Mouse (Mus musculus): ENCODE data around the gene Glrb. TPM values are rescaled to one million over a fixed set of nuclear protein-coding genes. Genes with fewer than 3 reads are reported as not detected.

The Glrb gene
- polyA plus RNA-seq (2012; rRNA removed), result 0.05 and 0.07 TPM in 2 replicates
- 0.11 and 0.18 TPM in 2 replicates for polyA plus RNA-seq (2014; fragmentation: Nextera tagmentation; extraction: Ambion mirVana)

DNA sequence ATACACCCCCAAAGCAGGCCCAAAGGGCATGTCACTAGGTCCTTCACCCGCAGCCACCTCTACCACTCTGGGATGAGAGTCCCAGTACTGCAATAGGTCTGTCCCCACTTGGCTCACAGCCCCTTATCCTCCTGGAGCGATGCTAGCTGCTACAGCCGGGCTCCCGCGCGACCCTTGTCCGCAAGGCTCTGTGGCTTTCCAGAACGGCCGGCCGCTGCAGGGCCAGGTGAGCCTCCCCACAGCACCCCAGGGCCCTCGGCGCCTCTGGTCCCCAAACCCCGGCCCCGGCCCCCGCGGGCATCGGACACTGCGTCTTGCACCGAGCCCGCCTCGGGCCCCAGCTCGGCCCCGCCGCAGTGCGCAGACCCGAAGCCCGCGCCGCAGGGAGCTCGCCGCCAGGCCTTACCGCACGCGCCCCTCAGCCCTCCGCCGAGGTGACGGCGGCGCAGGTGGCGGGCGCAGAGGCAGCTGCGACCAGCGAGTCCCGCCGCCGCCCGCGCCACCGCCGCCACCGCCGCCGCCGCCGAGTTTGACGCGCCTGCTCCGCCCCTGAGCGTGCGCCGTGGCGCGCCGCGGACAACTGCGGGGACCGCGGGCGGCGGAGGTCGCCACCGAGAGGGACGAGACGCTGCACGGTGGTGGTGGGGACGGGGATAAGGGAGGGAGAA, at the start of gene Glrb:
Glrb (minus strand) TSS at position 550 of the 668 bp plus-strand sequence.
- Histone ChIP-seq H3K4me1 (replicated peaks; ENCODE audit: control insufficient read depth in 2 of 2, insufficient read depth in 2 of 2, low read length in 1 of 2) (no peaks in the 10 kb centered on the region), H3K9me3 (ENCODE audit: control insufficient read depth, low read length) (no peaks in the 10 kb centered on the region), H3K27me3 (ENCODE audit: control insufficient read depth, insufficient read depth, low read length) (peaks cover 17% of the 10 kb centered on the region), H3K4me3 (ENCODE audit: insufficient read depth in 1 of 2, low read depth in 2 of 2, low read length in 2 of 2) (peak within 1 kb of the TSS; percentile 37 to 45), H3K36me3 (replicated peaks; ENCODE audit: control insufficient read depth, insufficient read depth, low read depth) (no peaks in the 10 kb centered on the region), H3K4me2 (ENCODE audit: low read depth) (peak within 1 kb of the TSS; percentile 54), H3K9ac (replicated peaks) (no peak within 1 kb of the TSS), H3K27ac (no peak within 1 kb of the TSS)
- ATAC-seq (ENCODE audit: insufficient read depth) (no peak), DNase-seq (ENCODE audit: low read depth in 3 of 3, low spot score in 3 of 3) (no peak)
- no peak for TF ChIP-seq CTCF (IDR thresholded peaks at IDR 0.05; ENCODE audit: low read depth)
- TF ChIP-seq EP300 (IDR thresholded peaks at IDR 0.05; ENCODE audit: low read depth), result no peak
- 2% methylated on average over 72 of the region's 76 CpGs for WGBS (ENCODE audit: insufficient replicate concordance)

DNA sequence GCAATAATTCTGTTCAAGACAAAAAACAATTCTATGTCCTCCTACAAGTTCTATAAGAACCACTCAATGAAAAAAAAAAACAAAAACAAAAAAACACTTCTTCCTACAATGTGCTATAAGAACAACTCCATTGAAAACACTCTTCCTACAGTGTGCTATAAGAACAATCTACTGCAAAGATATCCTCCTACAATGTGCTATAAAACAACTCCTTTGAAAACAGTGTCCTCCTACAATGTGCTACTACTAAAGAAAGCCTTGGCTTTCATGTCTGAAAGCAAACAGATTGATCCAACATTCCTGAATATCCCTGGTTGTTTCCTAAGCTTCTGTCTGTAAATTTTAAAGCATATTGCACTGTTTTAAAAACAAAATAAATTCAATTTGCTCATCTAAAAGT, 46.5 kb upstream of the Glrb start:
- Histone ChIP-seq H3K9me3 (ENCODE audit: control insufficient read depth, low read length) (no peaks in the 10 kb centered on the region), H3K27ac (no peak overlapping the region), H3K36me3 (replicated peaks; ENCODE audit: control insufficient read depth, insufficient read depth, low read depth) (no peaks in the 10 kb centered on the region), H3K9ac (replicated peaks) (no peak overlapping the region), H3K4me2 (ENCODE audit: low read depth) (no peak overlapping the region), H3K4me3 (ENCODE audit: insufficient read depth in 1 of 2, low read depth in 2 of 2, low read length in 2 of 2) (no peak overlapping the region), H3K27me3 (ENCODE audit: control insufficient read depth, insufficient read depth, low read length) (no peaks in the 10 kb centered on the region), H3K4me1 (replicated peaks; ENCODE audit: control insufficient read depth in 2 of 2, insufficient read depth in 2 of 2, low read length in 1 of 2) (no peaks in the 10 kb centered on the region)
- TF ChIP-seq CTCF (IDR thresholded peaks at IDR 0.05; ENCODE audit: low read depth) (no peak), EP300 (IDR thresholded peaks at IDR 0.05; ENCODE audit: low read depth) (no peak)
- no peak for DNase-seq (ENCODE audit: low read depth in 3 of 3, low spot score in 3 of 3)
- ATAC-seq (ENCODE audit: insufficient read depth), result no peak

DNA sequence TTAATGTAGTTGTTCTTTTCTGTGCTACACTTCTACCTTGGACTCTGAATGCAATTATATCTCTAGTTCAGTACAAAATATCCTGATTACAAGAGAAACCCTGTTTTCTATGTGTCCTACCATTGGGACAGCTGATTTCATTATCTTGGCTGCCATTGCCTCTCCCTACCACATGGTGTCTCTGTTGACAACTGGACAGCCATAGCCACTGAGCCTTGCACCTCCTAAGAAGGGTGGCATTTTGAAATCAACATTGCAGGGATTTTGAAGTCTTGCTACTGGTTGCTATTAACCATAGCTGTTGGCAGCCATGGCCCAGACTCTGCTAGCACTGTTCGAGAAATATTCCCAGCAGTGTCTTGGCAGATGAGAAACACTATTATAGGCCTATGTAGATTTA, 45.1 kb upstream of the Glrb start:
- 14% methylated on average over 1 of the region's 1 CpGs for WGBS (ENCODE audit: insufficient replicate concordance)
- Histone ChIP-seq H3K9ac (replicated peaks) (no peak overlapping the region), H3K36me3 (replicated peaks; ENCODE audit: control insufficient read depth, insufficient read depth, low read depth) (no peaks in the 10 kb centered on the region), H3K4me2 (ENCODE audit: low read depth) (no peak overlapping the region), H3K4me1 (replicated peaks; ENCODE audit: control insufficient read depth in 2 of 2, insufficient read depth in 2 of 2, low read length in 1 of 2) (no peaks in the 10 kb centered on the region), H3K9me3 (ENCODE audit: control insufficient read depth, low read length) (no peaks in the 10 kb centered on the region), H3K27me3 (ENCODE audit: control insufficient read depth, insufficient read depth, low read length) (no peaks in the 10 kb centered on the region), H3K27ac (no peak overlapping the region), H3K4me3 (ENCODE audit: insufficient read depth in 1 of 2, low read depth in 2 of 2, low read length in 2 of 2) (no peak overlapping the region)
- ATAC-seq (ENCODE audit: insufficient read depth) (no peak), DNase-seq (ENCODE audit: low read depth in 3 of 3, low spot score in 3 of 3) (no peak)
- TF ChIP-seq CTCF (IDR thresholded peaks at IDR 0.05; ENCODE audit: low read depth) (peak; percentile 58), EP300 (IDR thresholded peaks at IDR 0.05; ENCODE audit: low read depth) (no peak)

DNA sequence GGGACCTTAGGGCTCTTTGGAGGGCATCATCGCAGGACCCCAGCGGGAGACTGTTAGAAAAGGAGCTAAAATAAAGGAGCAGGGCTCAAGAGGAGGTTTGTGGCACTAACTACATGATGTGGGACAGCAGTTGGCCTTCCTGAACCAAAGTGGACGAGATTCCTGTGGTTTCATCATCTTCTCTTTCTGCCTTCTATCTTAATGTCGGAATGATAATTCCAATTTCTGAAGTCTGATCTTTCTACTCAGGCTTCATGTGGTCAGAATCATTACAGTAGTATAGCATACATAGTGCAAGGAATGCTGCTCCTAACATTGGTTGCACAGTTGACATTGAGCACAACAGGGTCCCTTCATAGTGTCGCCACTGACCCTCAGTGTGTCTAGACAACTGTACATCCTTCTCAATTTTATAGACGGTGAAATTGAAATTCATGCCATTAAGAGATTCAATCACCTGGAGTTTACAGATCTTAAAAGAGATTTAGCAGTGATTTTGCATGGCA, 372 bp upstream of the Glrb start:
- ATAC-seq (ENCODE audit: insufficient read depth) (no peak), DNase-seq (ENCODE audit: low read depth in 3 of 3, low spot score in 3 of 3) (no peak)
- Histone ChIP-seq H3K36me3 (replicated peaks; ENCODE audit: control insufficient read depth, insufficient read depth, low read depth) (no peaks in the 10 kb centered on the region), H3K4me1 (replicated peaks; ENCODE audit: control insufficient read depth in 2 of 2, insufficient read depth in 2 of 2, low read length in 1 of 2) (no peaks in the 10 kb centered on the region), H3K9me3 (ENCODE audit: control insufficient read depth, low read length) (no peaks in the 10 kb centered on the region), H3K9ac (replicated peaks) (no peak overlapping the region), H3K27ac (no peak overlapping the region), H3K4me3 (ENCODE audit: insufficient read depth in 1 of 2, low read depth in 2 of 2, low read length in 2 of 2) (peak overlapping the region; percentile 37 to 45), H3K27me3 (ENCODE audit: control insufficient read depth, insufficient read depth, low read length) (peaks cover 17% of the 10 kb centered on the region), H3K4me2 (ENCODE audit: low read depth) (peak overlapping the region; percentile 54)
- TF ChIP-seq CTCF (IDR thresholded peaks at IDR 0.05; ENCODE audit: low read depth) (no peak), EP300 (IDR thresholded peaks at IDR 0.05; ENCODE audit: low read depth) (no peak)
- WGBS (ENCODE audit: insufficient replicate concordance), result 14% methylated on average over 6 of the region's 6 CpGs

DNA sequence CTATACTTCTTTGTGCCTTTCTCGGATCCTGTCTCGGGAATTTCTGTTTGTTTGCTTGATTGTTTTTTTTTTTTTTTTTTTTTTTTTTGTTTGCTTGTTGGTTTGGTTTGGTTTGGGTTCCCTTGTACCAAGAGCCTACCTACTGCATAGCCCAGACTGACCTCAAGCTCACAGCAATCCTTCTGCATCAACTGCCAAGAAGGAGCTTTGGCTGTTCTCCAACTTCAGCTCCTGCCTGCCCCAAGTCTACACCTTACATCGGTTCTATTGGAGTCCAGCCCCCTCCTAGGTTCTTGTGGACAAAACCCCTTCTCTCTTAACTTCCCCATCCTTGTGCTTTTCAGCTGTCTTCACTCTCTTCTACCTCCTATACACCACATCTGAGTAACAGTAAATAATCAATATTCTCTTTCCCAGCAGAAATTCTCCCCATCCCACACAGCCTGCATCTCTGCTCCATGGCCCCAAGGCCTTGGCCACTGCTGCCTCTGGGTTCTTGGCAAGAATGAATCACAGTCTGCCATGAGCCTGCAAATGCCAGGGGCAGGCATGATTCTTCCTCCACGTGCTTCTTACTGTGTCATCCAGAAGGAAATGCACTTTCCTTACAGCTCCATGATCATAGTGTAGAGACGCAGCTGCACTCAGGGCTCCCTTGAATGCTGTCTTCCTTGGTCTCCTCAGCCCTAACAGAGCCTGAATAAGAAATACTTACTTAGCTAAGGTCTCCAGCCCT, 18.5 kb downstream of the Glrb start:
- DNase-seq (ENCODE audit: low read depth in 3 of 3, low spot score in 3 of 3), result no peak
- no peak overlapping the region for H3K27ac ChIP-seq
- TF ChIP-seq EP300 (IDR thresholded peaks at IDR 0.05; ENCODE audit: low read depth), result no peak
- no peak for TF ChIP-seq CTCF (IDR thresholded peaks at IDR 0.05; ENCODE audit: low read depth)
- WGBS (ENCODE audit: insufficient replicate concordance), result 50% methylated on average over 5 of the region's 5 CpGs
- H3K9ac ChIP-seq (replicated peaks), result no peak overlapping the region
- ATAC-seq (ENCODE audit: insufficient read depth), result no peak
- no peaks in the 10 kb centered on the region for H3K9me3 ChIP-seq (ENCODE audit: control insufficient read depth, low read length)
- no peaks in the 10 kb centered on the region for H3K36me3 ChIP-seq (replicated peaks; ENCODE audit: control insufficient read depth, insufficient read depth, low read depth)
- H3K4me1 ChIP-seq (replicated peaks; ENCODE audit: control insufficient read depth in 2 of 2, insufficient read depth in 2 of 2, low read length in 1 of 2), result no peaks in the 10 kb centered on the region
- H3K4me2 ChIP-seq (ENCODE audit: low read depth), result no peak overlapping the region
- no peaks in the 10 kb centered on the region for H3K27me3 ChIP-seq (ENCODE audit: control insufficient read depth, insufficient read depth, low read length)
- no peak overlapping the region for H3K4me3 ChIP-seq (ENCODE audit: insufficient read depth in 1 of 2, low read depth in 2 of 2, low read length in 2 of 2)

All from liver, embryonic 14.5 days (tissue).